Mouse (Mus musculus) megakaryocyte-erythroid progenitor cell, adult 5-6 weeks (primary cell): ENCODE results near the gene Fgfr2. TPM values are rescaled to one million over a fixed set of nuclear protein-coding genes. Genes with fewer than 3 reads are reported as not detected.

Experiments used
- ATAC-seq: replicated peaks from 2 replicates; pipeline ENCODE4 v1.8.0; 2016; ENCODE audit warnings: mild to moderate bottlenecking, inconsistent platforms; ENCODE audit not compliant: severe bottlenecking, poor library complexity, low FRiP score, low TSS enrichment
- total RNA-seq, 2 experiments: library from RNA; stranded (forward) in 1 of 2; stranded (reverse) in 1 of 2; fragments of 200-1000, 215-1000 nt in 1 of 2; fragments of >200 nt in 1 of 2; fragmentation: Nextera tagmentation in 1 of 2; gene quantifications; 2 replicates each; pipeline ENCODE4 v1.2.3; 2014 to 2017

Gene Fgfr2
- total RNA-seq, 2 experiments from 2014 or later: not detected

DNA sequence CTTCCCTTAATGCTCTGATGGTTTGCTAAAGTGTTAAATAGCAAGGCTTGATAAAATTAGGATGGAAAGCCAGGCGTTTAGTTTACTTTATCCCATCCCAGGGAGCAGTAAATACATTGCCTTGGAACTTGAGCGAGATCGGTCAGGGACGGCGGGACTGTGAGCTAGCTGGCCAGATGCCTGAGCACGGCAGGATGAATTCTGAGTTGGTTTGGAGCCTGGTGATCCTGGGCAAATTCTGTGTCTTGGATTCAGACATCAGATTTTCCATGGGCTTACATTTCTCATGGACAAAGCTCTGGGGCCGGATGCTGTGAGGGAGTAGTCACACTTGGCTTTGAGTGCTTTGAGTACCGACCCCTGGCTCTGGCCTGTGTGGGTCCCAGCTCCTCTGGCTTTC is 2182.4 kb downstream of the Fgfr2 start:
- ATAC-seq: no peak

DNA sequence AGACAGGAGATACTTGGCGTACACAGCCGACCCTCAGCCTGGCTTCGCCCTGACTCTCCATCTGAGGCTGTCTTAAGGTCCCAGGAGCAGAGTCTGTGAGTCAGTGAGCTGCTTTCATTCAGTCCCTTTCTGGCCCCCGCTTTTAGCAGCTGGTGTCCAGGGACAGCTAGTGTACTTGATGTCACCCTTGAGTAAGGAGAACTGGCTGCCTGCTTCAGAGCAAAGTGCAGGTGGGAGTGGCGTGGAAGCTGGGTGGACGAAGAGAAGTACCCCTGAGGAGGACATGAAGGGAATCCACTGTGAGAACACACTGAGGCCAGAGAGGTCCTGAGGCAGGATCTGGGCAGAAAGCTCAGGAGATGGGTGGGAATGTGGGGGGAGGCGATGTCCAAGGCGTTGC is 2184.3 kb downstream of the Fgfr2 start:
- no peak for ATAC-seq

- no peak for ATAC-seq
These were observed 2185.1 kb downstream of the Fgfr2 start for GRCm38 (mm10) chr7:130938005-130938404.

GRCm38 (mm10) chr7:130937266-130937841 is 2185.8 kb downstream of the Fgfr2 start:
- ATAC-seq: no peak

- ATAC-seq: no peak
These were observed 2186.6 kb downstream of the Fgfr2 start for GRCm38 (mm10) chr7:130936472-130936951.

- 0 out of 2 replicates have a peak, but pooled peaks have one; percentile 15 for ATAC-seq
These were observed 2187.2 kb downstream of the Fgfr2 start, which contains the start of gene Htra1 for GRCm38 (mm10) chr7:130935793-130936471. Gene Htra1 (plus strand): TSS chr7:130936111.

GRCm38 (mm10) chr7:130935421-130935792 is 2187.7 kb downstream of the Fgfr2 start:
- no peak for ATAC-seq

DNA sequence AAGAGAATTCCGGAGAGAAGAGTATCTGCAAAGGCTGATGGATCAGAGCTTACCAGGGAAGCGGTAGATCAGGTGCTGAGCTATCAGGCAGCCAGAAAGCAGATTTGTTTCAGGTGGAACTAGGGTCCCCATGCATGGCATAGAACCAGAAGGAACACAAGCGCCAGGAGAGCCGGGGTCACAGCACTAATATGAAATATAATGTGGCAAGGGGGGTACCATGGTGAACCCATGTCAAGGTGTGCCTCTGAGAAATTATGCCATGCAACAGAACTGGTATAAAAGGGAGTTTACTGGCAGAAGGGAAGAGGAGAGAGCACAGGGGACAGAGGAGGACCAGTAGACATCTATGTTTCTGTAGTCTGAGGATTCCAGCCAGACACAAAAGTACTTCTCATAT is 2188.5 kb downstream of the Fgfr2 start:
- ATAC-seq: no peak

GRCm38 (mm10) chr7:130932921-130933320 is 2190.2 kb downstream of the Fgfr2 start:
- no peak for ATAC-seq

DNA sequence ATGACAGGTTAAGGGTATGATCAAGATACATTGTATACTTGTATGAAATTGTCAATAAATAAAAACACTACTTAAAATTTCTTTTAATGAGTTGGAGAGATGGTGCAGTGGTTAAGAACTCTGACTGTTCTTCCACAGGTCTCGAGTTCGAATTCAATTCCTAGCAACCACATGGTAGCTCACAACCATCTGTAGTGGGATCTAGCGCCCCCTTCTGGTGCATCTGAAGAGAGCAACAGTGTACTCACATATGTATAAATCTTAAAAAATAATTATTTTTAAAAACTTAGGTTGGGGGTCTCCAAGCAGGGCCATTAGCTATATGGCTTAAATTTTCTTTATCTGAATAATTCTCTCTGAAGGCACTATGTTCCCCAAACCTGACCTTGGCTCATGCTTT is 2192.7 kb downstream of the Fgfr2 start:
- ATAC-seq: no peak

DNA sequence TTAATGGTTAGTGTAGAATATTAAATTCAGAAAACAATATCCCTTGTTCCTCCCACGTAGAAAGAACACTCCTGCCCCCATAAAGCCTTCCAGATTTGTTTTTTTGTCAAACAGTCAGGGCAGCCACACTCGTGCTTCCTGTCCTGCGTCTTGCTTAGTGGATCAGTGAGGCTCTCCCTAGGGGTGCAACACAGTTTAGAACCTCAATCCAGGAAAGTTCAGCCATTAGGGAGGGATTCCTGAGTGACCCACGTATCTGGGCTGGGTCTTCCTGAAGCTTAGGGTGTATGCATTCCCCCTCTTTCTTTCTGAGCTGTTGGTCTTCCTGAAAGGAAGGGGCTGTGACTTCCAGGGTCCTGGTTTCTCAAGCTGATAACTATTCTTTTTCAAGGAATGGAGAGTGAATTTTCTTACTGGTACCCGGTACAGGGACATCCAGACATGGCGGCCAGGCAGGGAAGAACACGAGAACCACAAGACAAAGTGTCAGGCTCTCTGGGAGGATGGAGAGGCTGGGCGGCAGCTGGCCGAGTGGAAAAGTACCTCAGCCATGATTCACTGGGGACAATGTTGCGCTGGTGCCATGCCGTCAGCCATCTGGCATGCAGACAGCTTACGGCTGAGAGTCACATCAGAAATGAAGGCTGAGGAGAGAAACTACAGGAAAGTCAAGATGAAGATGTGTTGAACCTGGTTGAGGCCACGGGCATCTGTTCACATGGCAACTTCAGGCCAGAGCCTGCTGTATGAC is 2200.0 kb downstream of the Fgfr2 start:
- no peak for ATAC-seq

- no peak for ATAC-seq
These were observed 2204.9 kb downstream of the Fgfr2 start for GRCm38 (mm10) chr7:130918260-130918659.

DNA sequence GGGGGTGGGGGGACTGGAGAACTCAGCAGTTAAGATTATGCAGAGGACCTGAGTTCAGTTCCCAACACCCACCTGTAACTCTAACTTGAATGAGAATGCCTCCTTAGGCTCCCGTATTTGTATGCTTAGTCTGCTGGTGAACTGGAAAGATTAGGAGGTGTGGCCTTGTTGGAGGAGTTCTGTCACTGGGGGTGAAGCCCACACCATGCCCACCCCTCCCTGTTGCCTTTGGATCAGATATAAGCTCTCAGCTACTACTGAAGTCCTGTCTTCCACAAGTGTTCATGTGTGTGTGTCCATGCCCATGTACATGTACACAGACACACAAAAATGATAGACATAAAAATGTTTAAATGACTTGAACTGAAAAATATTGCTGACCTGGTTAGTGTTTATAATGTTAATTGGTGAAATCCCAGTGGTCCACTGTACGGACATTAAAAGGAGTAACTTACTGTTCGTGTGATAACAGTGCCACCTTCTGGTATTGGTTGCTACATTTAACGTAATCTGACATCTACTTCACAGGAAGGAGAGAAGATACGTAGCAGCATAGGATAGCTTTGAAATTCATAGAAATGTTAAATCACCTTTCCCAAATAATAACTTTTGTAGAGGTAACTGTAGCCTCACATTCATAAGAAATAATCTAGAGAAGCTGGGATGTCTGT is 2208.3 kb downstream of the Fgfr2 start:
- ATAC-seq: 0 out of 2 replicates have a peak, but pooled peaks have one; percentile 50

DNA sequence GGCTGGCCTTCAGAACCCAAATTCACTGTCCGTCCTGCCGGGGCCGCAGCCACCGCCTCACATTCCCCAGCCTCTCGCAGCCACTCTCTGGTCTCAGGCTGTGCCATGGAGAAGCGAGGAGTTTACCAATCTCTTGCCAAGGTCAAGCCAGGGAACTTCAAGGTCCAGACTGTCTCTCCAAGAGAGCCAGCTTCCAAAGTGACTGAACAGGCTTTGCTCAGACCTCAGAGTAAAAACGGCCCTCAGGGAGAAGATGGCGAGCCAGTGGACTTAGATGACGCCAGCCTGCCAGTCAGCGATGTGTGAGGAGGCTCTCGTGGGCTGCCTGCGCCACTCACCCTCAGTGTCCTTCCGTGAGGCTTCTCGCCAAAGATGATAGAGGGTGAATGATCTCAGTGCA is 2212.3 kb downstream of the Fgfr2 start:
- no peak for ATAC-seq

GRCm38 (mm10) chr7:130904571-130905365 is 2218.4 kb downstream of the Fgfr2 start:
- ATAC-seq: no peak

DNA sequence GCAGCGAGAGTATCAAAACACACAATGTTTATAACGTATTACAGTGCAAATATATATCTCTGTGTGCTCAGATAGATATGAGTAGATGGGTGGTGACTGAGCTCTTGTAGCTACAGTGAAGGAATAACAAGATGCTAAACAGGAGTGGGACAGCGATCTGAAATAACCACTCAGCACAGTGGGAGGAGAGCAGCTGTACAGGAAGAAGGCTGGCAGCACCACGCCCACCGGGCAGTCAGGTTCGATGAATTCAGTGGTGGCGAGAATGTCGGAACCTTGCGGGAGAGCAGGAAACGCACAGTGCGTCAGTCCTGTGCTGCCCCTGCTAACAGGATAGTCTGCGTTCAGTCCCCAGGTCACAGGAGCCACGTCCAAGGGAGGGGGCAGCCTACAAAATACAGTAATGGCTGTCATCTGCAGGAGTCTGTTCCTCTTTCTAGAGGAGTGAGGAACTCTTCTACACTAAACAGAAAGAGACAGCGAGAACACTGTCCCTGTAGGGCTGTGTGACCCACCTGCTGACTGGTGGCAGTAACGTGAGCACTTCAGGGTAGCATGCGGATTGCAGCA is 2219.6 kb downstream of the Fgfr2 start:
- ATAC-seq: peak; percentile 96

DNA sequence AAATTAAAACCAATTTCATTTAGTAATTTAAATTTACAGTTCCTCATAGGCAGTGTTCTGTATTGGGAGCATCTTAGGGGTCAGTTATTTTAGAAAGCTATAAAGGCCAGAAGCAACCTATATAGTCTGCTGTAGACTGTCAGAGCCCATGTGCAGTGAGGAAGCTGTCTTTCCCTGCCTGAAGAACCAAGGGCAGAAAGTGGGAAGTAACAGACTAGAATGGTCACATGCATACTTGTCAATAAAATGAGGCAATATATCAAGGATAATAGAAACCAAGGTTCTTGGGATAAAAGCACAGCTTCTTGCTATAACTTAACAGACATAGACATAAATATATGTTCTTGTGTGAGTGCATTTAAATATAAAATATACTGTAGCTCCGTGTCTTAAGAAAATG is 2220.2 kb downstream of the Fgfr2 start:
- no peak for ATAC-seq

DNA sequence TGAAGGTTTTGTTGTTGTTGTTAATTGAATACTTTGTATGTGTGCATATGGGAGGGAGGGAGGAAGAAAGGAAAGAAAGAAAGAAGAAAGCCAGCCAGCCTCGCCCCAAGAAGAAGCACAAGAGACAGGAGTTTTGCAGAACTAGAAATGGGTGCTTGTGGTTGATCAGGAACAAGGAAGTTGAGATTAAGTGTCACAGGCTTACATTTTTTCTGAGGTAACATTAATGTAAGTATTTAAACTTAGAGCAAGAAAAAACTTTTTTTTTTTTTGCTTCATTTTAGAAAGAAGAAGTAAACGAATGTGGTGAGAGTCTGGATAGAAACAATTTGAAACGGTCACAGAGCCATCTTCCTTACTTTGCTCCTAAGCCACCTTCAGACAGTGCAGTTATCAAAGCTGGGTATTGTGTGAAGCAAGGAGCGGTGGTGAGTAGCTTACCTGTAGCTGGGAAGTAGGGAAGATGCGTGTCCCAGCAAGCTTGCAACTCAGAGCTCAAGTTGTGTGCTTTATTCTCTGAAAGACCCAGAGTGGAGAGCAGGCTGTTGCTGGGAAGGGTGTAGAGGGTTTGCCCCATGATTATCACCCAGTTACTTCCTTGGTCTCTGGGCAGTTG is 2222.8 kb downstream of the Fgfr2 start:
- ATAC-seq: no peak
